Mouse (Mus musculus): ENCODE data around the gene Igtp. TPM values are rescaled to one million over a fixed set of nuclear protein-coding genes. Genes with fewer than 3 reads are reported as not detected.

Igtp gene
- total RNA-seq, 1 experiment from 2014 or later = 8.5 TPM

Other genes starting within 250 kb of the Igtp start
- 95.5 and 95.9 TPM in 2 replicates for gene Larp1, start 190.5 kb upstream of the Igtp start, total RNA-seq (2021)
- gene Gm12248, start 106.4 kb upstream of the Igtp start, total RNA-seq (2021) = 0.26 and 0.30 TPM in 2 replicates
- gene Cnot8, start 95.4 kb upstream of the Igtp start, total RNA-seq (2021) = 45.4 and 49.8 TPM in 2 replicates
- gene Gemin5, start 31.0 kb upstream of the Igtp start, total RNA-seq (2021) = 20.2 and 23.4 TPM in 2 replicates
- gene Mrpl22, start 27.9 kb upstream of the Igtp start, total RNA-seq (2021) = 74.6 and 77.2 TPM in 2 replicates
- gene Irgm2, start 62 bp downstream of the Igtp start, total RNA-seq (2021) = 7.1 and 9.2 TPM in 2 replicates
- gene 4930438A08Rik, start 75.2 kb downstream of the Igtp start, total RNA-seq (2021) = not detected in 2 replicates
- 9.1 and 9.3 TPM in 2 replicates for gene Zfp692, start 107.5 kb downstream of the Igtp start, total RNA-seq (2021)
- 56.7 and 59.3 TPM in 2 replicates for gene Zfp672, start 130.8 kb downstream of the Igtp start, total RNA-seq (2021)
- gene Sh3bp5l, start 131.2 kb downstream of the Igtp start, total RNA-seq (2021) = 38.5 and 47.5 TPM in 2 replicates
- gene Lypd8, start 179.5 kb downstream of the Igtp start, total RNA-seq (2021) = not detected in 2 replicates
- not detected in 2 replicates for gene 1810065E05Rik, start 221.6 kb downstream of the Igtp start, total RNA-seq (2021)
- gene Gm12253, start 233.0 kb downstream of the Igtp start, total RNA-seq (2021) = not detected in 2 replicates